Mouse (Mus musculus) lung, adult 2 months (tissue): ENCODE measurements around the gene Mab21l3. TPM values are rescaled to one million over a fixed set of nuclear protein-coding genes. Genes with fewer than 3 reads are reported as not detected.

Experiments used
- DNase-seq: peaks from one replicate; pipeline ENCODE4 v3.0.0; 2022
- H3K4me1 ChIP-seq: fragments of 200-500 bp; 2 replicates; pipeline ENCODE4 v1.6.1; 2011; ENCODE audit warnings: low read length; ENCODE audit not compliant: control insufficient read depth, insufficient read depth
- H3K4me3 ChIP-seq: fragments of 200-500 bp; replicated peaks from 2 replicates; pipeline ENCODE3; 2011; ENCODE audit warnings: low read depth, mild to moderate bottlenecking, control low read depth, low read length; ENCODE audit errors: extremely low read depth
- CTCF ChIP-seq: fragments of 200-500 bp; IDR thresholded peaks from 2 replicates; pipeline ENCODE4 v1.5.1; 2011; ENCODE audit warnings: mild to moderate bottlenecking, low read length, control low read depth; ENCODE audit not compliant: insufficient read depth
- POLR2A ChIP-seq: fragments of 200-500 bp; IDR thresholded peaks from 2 replicates; pipeline ENCODE4 v1.6.1; 2011; ENCODE audit warnings: low read depth, mild to moderate bottlenecking, control low read depth, low read length, borderline replicate concordance; ENCODE audit errors: extremely low read depth
- WGBS: fragments of 180-500 bp; shearing (Covaris S2); methylation state at CpG from one replicate; pipeline ENCODE4 v1.1.7; 2018; 5-methylcytosine and 5-hydroxymethylcytosine counted together
- polyA plus RNA-seq: library from polyadenylated mRNA; depleted of rRNA; stranded (reverse); fragments of >200 nt; gene quantifications from 2 replicates; pipeline ENCODE4 v1.2.3, GENCODE M21; 2012

The Mab21l3 gene
- polyA plus RNA-seq, 1 experiment, result 0.53 TPM

DNA sequence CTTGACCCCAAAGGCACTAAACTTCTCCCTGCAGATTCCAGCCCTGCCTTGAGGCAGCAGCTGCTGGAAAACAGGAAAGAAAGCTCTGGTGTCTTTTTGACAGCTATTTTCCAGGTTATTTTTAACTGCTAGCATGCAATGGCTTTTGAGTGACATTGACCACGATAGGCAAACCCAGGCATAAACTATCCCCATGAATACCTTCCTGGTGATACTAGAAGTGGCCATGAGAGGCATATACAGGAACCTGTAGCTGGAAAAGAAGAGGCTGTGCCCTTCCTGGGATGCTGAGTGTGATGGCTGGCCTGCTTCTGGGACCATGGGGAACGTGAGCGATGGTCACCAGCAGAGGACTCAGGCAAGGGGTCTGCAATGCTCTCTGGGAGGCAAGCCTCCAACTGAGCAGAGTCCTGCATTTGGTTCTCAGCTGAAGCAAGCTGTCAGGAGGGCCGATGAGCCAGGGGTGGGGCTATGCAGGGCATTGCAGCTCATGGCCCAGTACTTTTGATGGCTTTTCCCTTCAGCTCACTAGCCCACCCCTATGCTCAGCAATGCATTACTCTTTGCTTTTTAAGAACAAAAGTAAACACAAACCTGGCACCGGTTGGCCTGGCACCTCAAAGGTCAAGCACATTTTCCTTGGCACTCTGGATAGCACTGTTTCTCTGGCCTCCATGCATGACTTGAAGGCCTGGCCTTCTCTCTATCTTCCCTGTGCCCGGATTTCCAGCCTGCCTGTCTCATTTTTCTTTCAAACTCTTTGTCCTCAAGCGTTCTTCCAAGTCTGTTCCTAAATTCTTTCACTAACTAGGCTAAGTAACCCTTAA, 27.9 kb upstream of the Mab21l3 start:
- no peak for DNase-seq
- H3K4me1 ChIP-seq, result peaks cover 3% of the 10 kb centered on the region
- TF ChIP-seq POLR2A (no peak), CTCF (no peak)
- 59% methylated on average over 7 of the region's 7 CpGs for WGBS
- no peak overlapping the region for H3K4me3 ChIP-seq

DNA sequence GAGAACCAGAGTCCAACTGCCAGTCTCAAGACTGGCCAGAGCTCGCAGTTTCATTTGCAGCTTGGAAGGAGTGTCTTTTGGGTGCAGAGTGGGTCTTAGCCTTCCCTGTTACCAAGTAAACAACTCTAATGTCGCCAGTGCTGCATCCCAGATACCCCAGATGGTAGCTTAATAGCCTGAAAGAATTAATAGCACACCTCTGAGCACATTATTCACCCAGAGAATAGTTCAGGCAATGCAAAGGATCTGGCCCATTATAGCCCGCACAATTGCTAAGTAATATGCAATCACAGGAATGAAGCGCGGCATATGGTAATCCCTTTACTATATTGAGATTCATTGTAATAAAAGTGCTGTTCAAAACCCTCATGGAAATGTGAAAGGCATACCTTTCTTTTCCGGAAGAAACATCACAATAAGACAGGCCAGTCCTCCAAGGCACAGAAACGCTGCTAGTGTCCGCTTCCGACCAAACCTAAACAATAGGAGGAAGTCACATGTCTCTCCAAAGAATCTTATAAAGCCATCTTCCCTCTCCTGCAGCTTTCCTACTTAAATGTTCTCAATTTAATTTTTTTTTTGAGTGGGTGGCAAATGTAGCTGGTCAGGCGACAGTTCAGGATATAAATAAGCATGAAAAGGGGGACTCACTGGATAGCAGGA, 26.6 kb upstream of the Mab21l3 start:
- WGBS, result 68% methylated on average over 10 of the region's 10 CpGs
- DNase-seq, result no peak
- TF ChIP-seq POLR2A, result no peak
- no peak for TF ChIP-seq CTCF
- Histone ChIP-seq H3K4me3 (no peak overlapping the region), H3K4me1 (peaks cover 3% of the 10 kb centered on the region)

GRCm38 (mm10) chr3:101873061-101873675, 24.4 kb upstream of the Mab21l3 start:
- WGBS, result 81% methylated on average over 7 of the region's 7 CpGs
- TF ChIP-seq POLR2A (no peak), CTCF (no peak)
- no peak overlapping the region for H3K4me3 ChIP-seq
- peaks cover 3% of the 10 kb centered on the region for H3K4me1 ChIP-seq
- no peak for DNase-seq

GRCm38 (mm10) chr3:101871951-101872350, 23.2 kb upstream of the Mab21l3 start:
- 86% methylated on average over 9 of the region's 9 CpGs for WGBS
- DNase-seq, result no peak
- peaks cover 3% of the 10 kb centered on the region for H3K4me1 ChIP-seq
- no peak overlapping the region for H3K4me3 ChIP-seq
- TF ChIP-seq CTCF, result no peak
- TF ChIP-seq POLR2A, result no peak

GRCm38 (mm10) chr3:101867001-101867421, 18.3 kb upstream of the Mab21l3 start:
- Histone ChIP-seq H3K4me3 (no peak overlapping the region), H3K4me1 (no peaks in the 10 kb centered on the region)
- TF ChIP-seq POLR2A (no peak), CTCF (no peak)
- 73% methylated on average over 4 of the region's 4 CpGs for WGBS
- DNase-seq, result no peak

GRCm38 (mm10) chr3:101861856-101862255, 13.1 kb upstream of the Mab21l3 start:
- no peak for DNase-seq
- TF ChIP-seq CTCF, result no peak
- TF ChIP-seq POLR2A, result no peak
- WGBS, result 45% methylated on average over 3 of the region's 3 CpGs
- H3K4me1 ChIP-seq, result no peaks in the 10 kb centered on the region; the same call in 1 of the 2 replicates
- no peak overlapping the region for H3K4me3 ChIP-seq

DNA sequence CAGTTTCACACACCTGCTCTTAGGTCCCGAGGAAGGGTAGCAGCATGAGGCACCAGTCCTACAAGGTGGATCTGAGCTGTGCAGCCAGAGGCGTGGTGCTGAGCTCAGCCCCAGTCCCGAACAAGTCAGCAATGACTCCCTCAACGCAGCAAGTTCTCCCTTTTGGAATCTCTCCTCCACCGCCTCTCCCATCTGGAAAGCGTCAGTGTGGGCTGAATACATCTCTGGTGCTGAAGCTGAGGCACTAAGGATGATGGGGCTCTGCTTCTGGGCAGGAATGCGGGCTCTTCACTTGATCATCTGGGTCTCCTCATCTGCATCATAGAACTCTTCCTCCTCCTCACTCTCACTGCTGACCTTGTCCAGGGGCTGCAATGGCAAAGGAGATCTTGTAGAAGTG, 11.4 kb upstream of the Mab21l3 start:
- no peaks in the 10 kb centered on the region; the same call in 1 of the 2 replicates for H3K4me1 ChIP-seq
- DNase-seq, result no peak
- H3K4me3 ChIP-seq, result no peak overlapping the region
- TF ChIP-seq POLR2A, result no peak
- TF ChIP-seq CTCF, result no peak
- WGBS, result 92% methylated on average over 7 of the region's 7 CpGs

- Histone ChIP-seq H3K4me3 (no peak overlapping the region), H3K4me1 (no peaks in the 10 kb centered on the region; the same call in 1 of the 2 replicates)
- TF ChIP-seq POLR2A (no peak), CTCF (no peak)
- DNase-seq, result no peak
- WGBS, result 85% methylated on average over 7 of the region's 7 CpGs
Observed at GRCm38 (mm10) chr3:101859740-101860139, 11.0 kb upstream of the Mab21l3 start.

GRCm38 (mm10) chr3:101854075-101854474, 5.3 kb upstream of the Mab21l3 start:
- WGBS, result 65% methylated on average over 1 of the region's 1 CpGs
- no peak for TF ChIP-seq CTCF
- TF ChIP-seq POLR2A, result no peak
- no peak for DNase-seq
- no peaks in the 10 kb centered on the region for H3K4me1 ChIP-seq
- H3K4me3 ChIP-seq, result no peak overlapping the region
